ENCODE assay signal across 18 mouse cellular contexts in the genomic region with DNA sequence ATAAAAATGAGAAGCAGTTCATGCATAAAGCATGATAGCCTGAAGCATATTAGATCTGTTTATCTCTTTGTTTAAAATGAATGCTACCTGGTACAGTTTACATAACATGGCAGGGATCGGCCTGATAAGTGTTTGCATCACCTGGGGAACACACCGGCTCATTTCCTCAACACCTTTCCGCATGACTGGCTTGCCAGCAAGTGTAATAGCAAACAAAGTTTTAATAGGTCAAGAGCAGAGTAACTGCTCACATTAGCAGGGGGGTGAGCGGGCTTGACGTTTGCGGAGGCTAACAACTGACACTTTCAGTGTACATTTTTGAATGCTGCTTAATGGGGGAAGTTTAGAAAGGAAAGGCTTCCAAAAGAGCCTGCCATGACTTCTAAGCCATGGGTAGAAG.
DNase-seq lines count a peak whose midpoint lies in the region; ATAC-seq and TF ChIP-seq lines count a peak whose summit lies in the region.
"Had no signal": no experiment of that assay in that cellular context is flagged by ENCODE, and none has a peak within 500 bp of the region (broad histone marks: within the 10 kb centered on the region; RNA-seq: fewer than 3 reads in every experiment).

No protein-coding gene starts in this region.

- ATAC-seq in midbrain, embryonic 14.5 days (ENCODE audit: low FRiP score, low TSS enrichment), result no peak
- 0 out of 2 replicates have a peak, but pooled peaks have one; percentile 49 for ATAC-seq in stomach, postnatal 0 days (ENCODE audit: low FRiP score, low TSS enrichment)
- no peak for ATAC-seq in frontal cortex, adult (ENCODE audit: low TSS enrichment)
- ATAC-seq: forebrain, embryonic 16.5 days; hindbrain, embryonic 16.5 days; intestine, postnatal 0 days; midbrain, embryonic 16.5 days had no signal

- H3K4me3 ChIP-seq in midbrain, embryonic 10.5 days, result no peak overlapping the region
- H3K4me3 ChIP-seq in midbrain, embryonic 14.5 days (replicated peaks; ENCODE audit: low read depth, low read length), result no peak overlapping the region
- no peak overlapping the region for H3K4me3 ChIP-seq in stomach, postnatal 0 days (ENCODE audit: low read depth, low read length)
- H3K4me3 ChIP-seq: erythroblast, embryonic 14.5 days had no signal

- H3K9ac ChIP-seq in midbrain, embryonic 14.5 days (replicated peaks; ENCODE audit: low read length), result no peak overlapping the region
- no peak overlapping the region for H3K9ac ChIP-seq in stomach, postnatal 0 days (ENCODE audit: low read length)

- no peak for TF ChIP-seq EP300 in stomach, postnatal 0 days (optimal IDR thresholded peaks at IDR 0.05)

- H3K27ac ChIP-seq in midbrain, embryonic 10.5 days (replicated peaks), result peak overlapping the region; percentile 46; the same call in 1 of the 2 replicates
- no peak overlapping the region for H3K27ac ChIP-seq in midbrain, embryonic 14.5 days (replicated peaks; ENCODE audit: low read depth, low read length)
- no peak overlapping the region for H3K27ac ChIP-seq in stomach, postnatal 0 days (replicated peaks)
- H3K27ac ChIP-seq: macrophage had no signal

- H3K27me3 ChIP-seq in midbrain, embryonic 10.5 days (ENCODE audit: low read depth, poor library complexity, severe bottlenecking), result no peaks in the 10 kb centered on the region
- H3K27me3 ChIP-seq in midbrain, embryonic 14.5 days (ENCODE audit: control insufficient read depth, insufficient read depth, low read length), result no peaks in the 10 kb centered on the region
- no peaks in the 10 kb centered on the region for H3K27me3 ChIP-seq in stomach, postnatal 0 days (ENCODE audit: control insufficient read depth, insufficient read depth, low read length)

- no peak for TF ChIP-seq CTCF in stomach, postnatal 0 days (IDR thresholded peaks at IDR 0.05; ENCODE audit: low read depth)

- peaks cover 51% of the 10 kb centered on the region for H3K4me1 ChIP-seq in midbrain, embryonic 10.5 days
- peaks cover 39% of the 10 kb centered on the region for H3K4me1 ChIP-seq in midbrain, embryonic 14.5 days (ENCODE audit: control insufficient read depth, insufficient read depth, low read length)
- no peaks in the 10 kb centered on the region for H3K4me1 ChIP-seq in stomach, postnatal 0 days (replicated peaks; ENCODE audit: control insufficient read depth, insufficient read depth)

- WGBS in midbrain, embryonic 10.5 days, result 83% methylated on average over 6 of the region's 6 CpGs
- 64% methylated on average over 6 of the region's 6 CpGs for WGBS in midbrain, embryonic 14.5 days
- 58% methylated on average over 6 of the region's 6 CpGs for WGBS in stomach, postnatal 0 days

- no peak for DNase-seq in midbrain, embryonic 10.5 days (ENCODE audit: low spot score)
- no peak for DNase-seq in midbrain, embryonic 14.5 days
- DNase-seq in kidney, postnatal 25 days, result peak; percentile 48 to 71
- DNase-seq in lung, postnatal 10 days, result peak; percentile 42
- DNase-seq in stomach, postnatal 0 days (ENCODE audit: low spot score), result peak; percentile 41
- no peak for DNase-seq in left cerebral cortex, postnatal 4 days
- DNase-seq: cerebellum, postnatal 36 days; heart, postnatal 4 days; layer of hippocampus, postnatal 36 days had no signal

- no peak overlapping the region for H3K4me2 ChIP-seq in midbrain, embryonic 14.5 days (ENCODE audit: low read length)
- H3K4me2 ChIP-seq in stomach, postnatal 0 days (replicated peaks; ENCODE audit: low read depth), result no peak overlapping the region
- H3K4me2 ChIP-seq: liver, embryonic 11.5 days had no signal

- intact Hi-C loops in left cerebral cortex, postnatal 4 days (cut with DNase I), result no loop called here

- H3K36me3 ChIP-seq in midbrain, embryonic 10.5 days, result no peaks in the 10 kb centered on the region
- no peaks in the 10 kb centered on the region for H3K36me3 ChIP-seq in midbrain, embryonic 14.5 days (ENCODE audit: control insufficient read depth, insufficient read depth, low read length)
- no peaks in the 10 kb centered on the region for H3K36me3 ChIP-seq in stomach, postnatal 0 days (ENCODE audit: control insufficient read depth, insufficient read depth, low read length)
- H3K36me3 ChIP-seq: G1E had no signal

- H3K9me3 ChIP-seq in midbrain, embryonic 10.5 days (replicated peaks), result no peaks in the 10 kb centered on the region
- no peaks in the 10 kb centered on the region for H3K9me3 ChIP-seq in midbrain, embryonic 14.5 days (ENCODE audit: control insufficient read depth, low read length)
- H3K9me3 ChIP-seq in stomach, postnatal 0 days (ENCODE audit: control insufficient read depth, low read length), result no peaks in the 10 kb centered on the region

Comparison
In these comparisons a context has a peak if more than half of its experiments do, and no peak if none do; other contexts are left out.
1. DNase-seq: peak in kidney, postnatal 25 days (2 of 2), lung, postnatal 10 days (single experiment) and stomach, postnatal 0 days (single experiment); none in midbrain, embryonic 10.5 days (single experiment), midbrain, embryonic 14.5 days (single experiment) and left cerebral cortex, postnatal 4 days (single experiment).